Mouse (Mus musculus): ENCODE measurements around the gene Peak1.

DNA sequence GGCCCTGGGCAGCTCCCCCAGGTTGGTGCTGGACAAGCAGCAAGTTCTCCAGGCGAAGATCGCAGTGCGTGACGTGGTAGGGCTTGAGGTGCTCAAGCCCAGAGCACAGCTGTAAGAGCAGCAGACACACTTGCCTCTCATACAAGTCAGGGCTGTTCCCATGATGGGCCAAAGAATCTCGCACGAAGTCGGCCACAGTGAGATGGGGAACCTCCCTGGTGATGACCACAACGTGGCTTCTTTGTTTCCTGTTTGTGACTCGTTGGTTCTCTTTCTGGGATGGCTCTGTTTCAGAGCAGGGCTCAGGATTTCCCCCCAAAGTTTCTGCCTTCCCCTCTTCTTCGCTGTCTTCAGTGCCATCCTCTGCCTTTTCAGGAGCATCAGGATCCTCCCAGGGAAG, 210.8 kb downstream of the Peak1 start:
- TF ChIP-seq GATA1 (IDR thresholded peaks at IDR 0.05; ENCODE audit: borderline replicate concordance, low read length): no peak
- no peak for TF ChIP-seq FLI1 (IDR thresholded peaks at IDR 0.05; ENCODE audit: low read length)
